Mouse (Mus musculus) monocyte, adult 5-6 weeks (primary cell): Measurements from ENCODE around the gene Pck1. TPM values are rescaled to one million over a fixed set of nuclear protein-coding genes. Genes with fewer than 3 reads are reported as not detected.

Experiments used
- ATAC-seq: fragments of 153-309, 156-312 bp; replicated peaks from 2 replicates; pipeline ENCODE4 v1.8.0; 2017; ENCODE audit warnings: mild to moderate bottlenecking; ENCODE audit not compliant: low TSS enrichment, insufficient number of reproducible peaks, severe bottlenecking, poor library complexity, low FRiP score
- total RNA-seq: library from RNA; stranded (forward); fragments of 200-1000, 200-491, 200-594 nt; gene quantifications from 3 replicates; pipeline ENCODE4 v1.2.3, GENCODE M21; 2017

Gene Pck1
- total RNA-seq, 1 experiment from 2014 or later, result not detected

GRCm38 (mm10) chr2:173143611-173144010 lies 9.2 kb upstream of the Pck1 start:
- ATAC-seq, result no peak

- ATAC-seq, result no peak
These were observed 7.0 kb upstream of the Pck1 start for GRCm38 (mm10) chr2:173145808-173146207.

- no peak for ATAC-seq
These were observed 6.1 kb upstream of the Pck1 start for GRCm38 (mm10) chr2:173146728-173147127.

- ATAC-seq, result no peak
These were observed 4.8 kb upstream of the Pck1 start for GRCm38 (mm10) chr2:173148001-173148400.

- ATAC-seq, result no peak
These were observed 1.5 kb upstream of the Pck1 start for GRCm38 (mm10) chr2:173151352-173151751.

GRCm38 (mm10) chr2:173151784-173152284 lies 1.0 kb upstream of the Pck1 start:
- no peak for ATAC-seq

- no peak for ATAC-seq
These were observed 418 bp downstream of the Pck1 start for GRCm38 (mm10) chr2:173153266-173153665.

- no peak for ATAC-seq
These were observed 1.7 kb downstream of the Pck1 start for GRCm38 (mm10) chr2:173154513-173154912.

- no peak for ATAC-seq
These were observed 2.1 kb downstream of the Pck1 start for GRCm38 (mm10) chr2:173154962-173155361.

- no peak for ATAC-seq
These were observed 3.1 kb downstream of the Pck1 start for GRCm38 (mm10) chr2:173155907-173156306.

- ATAC-seq, result no peak
These were observed 4.1 kb downstream of the Pck1 start for GRCm38 (mm10) chr2:173156923-173157322.

GRCm38 (mm10) chr2:173157376-173157775 lies 4.5 kb downstream of the Pck1 start:
- ATAC-seq, result no peak

GRCm38 (mm10) chr2:173157871-173158270 lies 5.0 kb downstream of the Pck1 start:
- no peak for ATAC-seq

GRCm38 (mm10) chr2:173158390-173159055 lies 5.7 kb downstream of the Pck1 start:
- ATAC-seq, result no peak

- ATAC-seq, result peak; percentile 48; the same call in 1 of the 2 replicates
These were observed 6.8 kb downstream of the Pck1 start for GRCm38 (mm10) chr2:173159354-173160311.

- ATAC-seq, result no peak
These were observed 10.5 kb downstream of the Pck1 start for GRCm38 (mm10) chr2:173163380-173163779.

GRCm38 (mm10) chr2:173164358-173164757 lies 11.5 kb downstream of the Pck1 start:
- no peak for ATAC-seq

GRCm38 (mm10) chr2:173164946-173165345 lies 12.1 kb downstream of the Pck1 start:
- ATAC-seq, result no peak

- ATAC-seq, result no peak
These were observed 12.5 kb downstream of the Pck1 start for GRCm38 (mm10) chr2:173165357-173165756.

GRCm38 (mm10) chr2:173168411-173168851 lies 15.6 kb downstream of the Pck1 start:
- ATAC-seq, result no peak
